Mouse (Mus musculus) heart, embryonic 16.5 days (tissue): ENCODE measurements around the gene Fndc1. TPM values are rescaled to one million over a fixed set of nuclear protein-coding genes. Genes with fewer than 3 reads are reported as not detected.

Experiments used
- ATAC-seq: fragments of 200-750 bp; cut with Nextera tagmentation; replicated peaks from 2 replicates; pipeline ENCODE4 v1.8.0; 2017; ENCODE audit warnings: moderate number of reproducible peaks; ENCODE audit not compliant: insufficient read depth, low FRiP score; ENCODE audit errors: extremely low read depth
- H3K27ac ChIP-seq: fragments of 300-500 bp; sonication (generic); 2 replicates; pipeline ENCODE4 v1.5.1; 2014; ENCODE audit warnings: mild to moderate bottlenecking, low read length, control low read depth, moderate library complexity
- H3K27me3 ChIP-seq: fragments of 300-500 bp; sonication (generic); 2 replicates; pipeline ENCODE4 v1.6.1; 2014; ENCODE audit warnings: low read length, mixed read lengths; ENCODE audit not compliant: control insufficient read depth, insufficient read depth
- H3K36me3 ChIP-seq: fragments of 300-500 bp; sonication (generic); 2 replicates; pipeline ENCODE4 v1.6.1; 2014; ENCODE audit not compliant: control insufficient read depth, insufficient read depth
- H3K4me1 ChIP-seq: fragments of 300-500 bp; sonication (generic); 2 replicates; pipeline ENCODE4 v1.6.1; 2014; ENCODE audit warnings: low read length, mixed read lengths; ENCODE audit not compliant: control insufficient read depth, insufficient read depth
- H3K4me2 ChIP-seq: fragments of 300-500 bp; sonication (generic); 2 replicates; pipeline ENCODE4 v1.6.1; 2014; ENCODE audit warnings: low read depth, mild to moderate bottlenecking, control low read depth, low read length
- H3K4me3 ChIP-seq: fragments of 300-500 bp; sonication (generic); 2 replicates; pipeline ENCODE4 v1.5.1; 2014; ENCODE audit warnings: mild to moderate bottlenecking, control low read depth, low read length
- H3K9ac ChIP-seq: fragments of 300-500 bp; sonication (generic); 2 replicates; pipeline ENCODE4 v1.6.1; 2014; ENCODE audit warnings: low read length, control low read depth
- H3K9me3 ChIP-seq: fragments of 300-500 bp; sonication (generic); replicated peaks from 2 replicates; pipeline ENCODE4 v1.6.1; 2016; ENCODE audit warnings: low read length; ENCODE audit not compliant: control insufficient read depth
- WGBS: fragments of 180-500 bp; shearing (Covaris S2); extraction: QIAGEN DNeasy Blood & Tissue Kit; methylation state at CpG from one replicate; pipeline ENCODE4 v1.1.7; 2014; 5-methylcytosine and 5-hydroxymethylcytosine counted together
- polyA plus RNA-seq: library from polyadenylated mRNA; unstranded; fragments of >200 nt; fragmentation: Nextera tagmentation; extraction: Ambion mirVana; gene quantifications from 2 replicates; pipeline ENCODE4 v1.2.1, GENCODE M21; 2015

The Fndc1 gene
- polyA plus RNA-seq, 1 experiment from 2014 or later = 27.1 TPM

- H3K9me3 ChIP-seq = no peaks in the 10 kb centered on the region
- no peaks in the 10 kb centered on the region for H3K27me3 ChIP-seq
- no peak overlapping the region for H3K9ac ChIP-seq
- H3K4me2 ChIP-seq = no peak overlapping the region
- no peaks in the 10 kb centered on the region for H3K36me3 ChIP-seq
- no peak overlapping the region for H3K4me3 ChIP-seq
- H3K27ac ChIP-seq = no peak overlapping the region
- 65% methylated on average over 4 of the region's 4 CpGs for WGBS
- no peak for ATAC-seq
- H3K4me1 ChIP-seq = no peaks in the 10 kb centered on the region
These were observed 77.9 kb downstream of the Fndc1 start for GRCm38 (mm10) chr17:7749051-7749815.

DNA sequence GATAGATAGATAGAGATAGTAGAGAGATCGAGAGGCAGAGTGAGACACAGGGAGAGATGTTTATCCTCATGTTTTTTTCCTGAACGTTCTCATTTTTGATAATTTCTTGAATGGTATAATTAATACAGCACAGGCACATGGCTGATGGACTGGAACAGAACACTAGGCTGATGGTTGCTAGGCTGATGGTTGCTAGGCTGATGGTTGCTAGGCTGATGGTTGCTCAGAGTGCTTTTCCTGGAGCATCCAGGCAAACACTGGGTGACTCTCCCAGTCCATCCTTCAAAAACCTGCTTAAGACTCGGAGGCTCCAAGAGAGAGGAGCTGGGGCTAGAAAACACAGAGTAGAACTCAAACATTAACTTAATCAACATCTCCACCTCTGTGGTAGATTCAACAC, 80.3 kb downstream of the Fndc1 start:
- no peak for ATAC-seq
- no peak overlapping the region for H3K27ac ChIP-seq
- no peaks in the 10 kb centered on the region for H3K27me3 ChIP-seq
- WGBS = 83% methylated on average over 3 of the region's 3 CpGs
- H3K4me1 ChIP-seq = no peaks in the 10 kb centered on the region
- no peak overlapping the region for H3K9ac ChIP-seq
- no peaks in the 10 kb centered on the region for H3K9me3 ChIP-seq
- H3K36me3 ChIP-seq = no peaks in the 10 kb centered on the region
- no peak overlapping the region for H3K4me3 ChIP-seq
- H3K4me2 ChIP-seq = no peak overlapping the region

- Histone ChIP-seq H3K4me1 (no peaks in the 10 kb centered on the region), H3K27ac (no peak overlapping the region), H3K36me3 (no peaks in the 10 kb centered on the region), H3K4me2 (no peak overlapping the region), H3K27me3 (no peaks in the 10 kb centered on the region), H3K9ac (no peak overlapping the region), H3K9me3 (no peaks in the 10 kb centered on the region), H3K4me3 (no peak overlapping the region)
- whole genome bisulfite sequencing = 76% methylated on average over 4 of the region's 4 CpGs
- no peak for ATAC-seq
These were observed 82.1 kb downstream of the Fndc1 start for GRCm38 (mm10) chr17:7744976-7745375.

GRCm38 (mm10) chr17:7740988-7741387, 86.1 kb downstream of the Fndc1 start:
- 17% methylated on average over 2 of the region's 2 CpGs for WGBS
- ATAC-seq = no peak
- Histone ChIP-seq H3K4me3 (no peak overlapping the region), H3K36me3 (no peaks in the 10 kb centered on the region), H3K27me3 (no peaks in the 10 kb centered on the region), H3K9me3 (no peaks in the 10 kb centered on the region), H3K4me2 (no peak overlapping the region), H3K27ac (no peak overlapping the region), H3K9ac (no peak overlapping the region), H3K4me1 (no peaks in the 10 kb centered on the region)

DNA sequence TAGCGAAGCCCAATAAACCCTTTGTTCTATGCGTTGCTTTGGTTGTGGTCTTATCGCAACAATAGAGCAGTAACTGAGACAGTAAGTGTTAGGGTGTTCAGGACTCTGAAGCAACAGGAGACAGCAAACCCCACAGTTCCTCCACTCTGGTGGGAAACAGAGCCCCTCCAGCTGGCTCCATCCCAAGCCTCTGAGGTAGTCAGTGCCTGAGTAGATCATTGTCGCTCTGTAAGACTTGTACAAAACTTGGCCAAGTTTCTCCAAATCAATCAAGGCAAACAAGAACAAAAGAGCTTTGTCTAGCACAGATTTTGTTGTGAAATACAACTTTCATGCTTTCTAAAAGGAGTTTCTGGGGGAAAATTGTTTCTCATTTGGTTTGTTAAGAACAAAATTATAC, 104.1 kb downstream of the Fndc1 start:
- no peak overlapping the region for H3K9ac ChIP-seq

DNA sequence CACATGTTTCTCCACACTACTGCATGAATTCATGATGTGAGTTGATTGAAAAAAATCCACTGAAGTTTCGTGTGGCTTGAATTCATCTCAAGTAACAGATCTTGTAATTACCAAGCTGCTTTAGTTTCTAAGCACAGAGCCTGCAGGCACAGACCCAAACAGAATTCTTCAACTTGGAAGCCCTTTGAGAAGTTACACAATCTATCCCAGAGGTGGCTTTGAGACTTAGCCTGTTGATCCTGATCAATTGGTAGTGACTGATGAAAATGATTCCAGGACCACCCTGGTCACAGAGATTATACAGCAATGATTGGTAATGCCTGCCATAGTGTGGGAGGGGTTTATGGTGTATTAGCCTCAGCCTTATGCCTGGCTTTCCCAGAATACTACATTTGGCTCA, 108.2 kb downstream of the Fndc1 start:
- Histone ChIP-seq H3K27ac (no peak overlapping the region), H3K4me1 (no peaks in the 10 kb centered on the region), H3K36me3 (no peaks in the 10 kb centered on the region), H3K4me2 (no peak overlapping the region), H3K27me3 (no peaks in the 10 kb centered on the region), H3K9ac (no peak overlapping the region), H3K4me3 (no peak overlapping the region), H3K9me3 (no peaks in the 10 kb centered on the region)
- 48% methylated on average over 1 of the region's 1 CpGs for WGBS
- no peak for ATAC-seq

More for the DNA sequence above, 104.1 kb downstream of the Fndc1 start:
- 80% methylated on average over 4 of the region's 4 CpGs for WGBS
- no peak for ATAC-seq
- H3K27ac ChIP-seq = no peak overlapping the region
- H3K4me2 ChIP-seq = no peak overlapping the region
- no peaks in the 10 kb centered on the region for H3K27me3 ChIP-seq
- no peak overlapping the region for H3K4me3 ChIP-seq
- H3K36me3 ChIP-seq = no peaks in the 10 kb centered on the region
- no peaks in the 10 kb centered on the region for H3K9me3 ChIP-seq
- no peaks in the 10 kb centered on the region for H3K4me1 ChIP-seq

DNA sequence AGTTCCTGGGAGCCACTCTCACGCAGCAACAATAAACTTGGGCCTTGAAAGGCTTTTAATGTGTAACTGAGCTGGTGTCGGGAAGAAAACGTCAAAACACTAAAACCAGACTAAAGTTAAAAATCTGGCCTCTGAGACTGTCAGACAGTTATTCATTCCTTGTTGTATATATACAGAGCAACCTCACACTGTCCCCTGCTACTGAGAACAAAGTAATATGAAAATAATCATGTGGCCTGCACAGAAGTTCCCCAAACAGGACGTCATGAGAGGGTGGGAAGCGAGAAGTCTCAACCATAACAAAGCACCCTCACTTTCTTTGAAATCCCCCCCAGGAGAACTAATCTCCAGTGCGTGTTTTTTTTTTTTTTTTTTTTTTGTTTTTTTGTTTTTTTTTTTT, 109.2 kb downstream of the Fndc1 start:
- no peaks in the 10 kb centered on the region for H3K4me1 ChIP-seq
- no peak overlapping the region for H3K4me2 ChIP-seq
- no peak for ATAC-seq
- WGBS = 72% methylated on average over 6 of the region's 6 CpGs
- H3K36me3 ChIP-seq = no peaks in the 10 kb centered on the region
- H3K9ac ChIP-seq = no peak overlapping the region
- H3K4me3 ChIP-seq = no peak overlapping the region
- no peak overlapping the region for H3K27ac ChIP-seq
- H3K27me3 ChIP-seq = no peaks in the 10 kb centered on the region
- no peaks in the 10 kb centered on the region for H3K9me3 ChIP-seq

- no peak overlapping the region for H3K9ac ChIP-seq
- no peaks in the 10 kb centered on the region for H3K36me3 ChIP-seq
- no peaks in the 10 kb centered on the region for H3K4me1 ChIP-seq
- ATAC-seq = peak; percentile 49
- 40% methylated on average over 2 of the region's 2 CpGs for WGBS
- no peaks in the 10 kb centered on the region for H3K9me3 ChIP-seq
- H3K4me3 ChIP-seq = no peak overlapping the region
- H3K4me2 ChIP-seq = no peak overlapping the region
- no peaks in the 10 kb centered on the region for H3K27me3 ChIP-seq
- 0 out of 2 replicates have a peak overlapping the region, but pooled peaks have one; percentile 27 for H3K27ac ChIP-seq
These were observed 114.1 kb downstream of the Fndc1 start for GRCm38 (mm10) chr17:7713020-7713419.

GRCm38 (mm10) chr17:7707073-7707472, 120.0 kb downstream of the Fndc1 start:
- 62% methylated on average over 4 of the region's 4 CpGs for WGBS
- Histone ChIP-seq H3K4me1 (no peaks in the 10 kb centered on the region), H3K9ac (no peak overlapping the region), H3K4me2 (no peak overlapping the region), H3K36me3 (no peaks in the 10 kb centered on the region), H3K27me3 (no peaks in the 10 kb centered on the region), H3K4me3 (no peak overlapping the region), H3K9me3 (no peaks in the 10 kb centered on the region; the same call in 1 of the 2 replicates), H3K27ac (no peak overlapping the region)
- no peak for ATAC-seq
